Comparison of ENCODE assay signal across 12 mouse cellular contexts in genomic region chr10:9605635-9606034, GRCm38 (mm10).
DNase-seq lines count a peak whose midpoint lies in the region; ATAC-seq and TF ChIP-seq lines count a peak whose summit lies in the region.
"Had no signal": no experiment of that assay in that cellular context is flagged by ENCODE, and none has a peak within 500 bp of the region (broad histone marks: within the 10 kb centered on the region; RNA-seq: fewer than 3 reads in every experiment).

No protein-coding gene starts in this region.

- no peaks in the 10 kb centered on the region for H3K9me3 ChIP-seq in embryonic facial prominence, embryonic 14.5 days (ENCODE audit: control insufficient read depth, low read length)
- H3K9me3 ChIP-seq in embryonic facial prominence, embryonic 10.5 days = no peaks in the 10 kb centered on the region
- no peaks in the 10 kb centered on the region for H3K9me3 ChIP-seq in midbrain, postnatal 0 days (ENCODE audit: low read length)
- H3K9me3 ChIP-seq: heart, embryonic 13.5 days; midbrain, embryonic 12.5 days had no signal

- H3K27me3 ChIP-seq in embryonic facial prominence, embryonic 14.5 days (replicated peaks; ENCODE audit: control insufficient read depth, insufficient read depth, low read length) = no peaks in the 10 kb centered on the region
- no peaks in the 10 kb centered on the region for H3K27me3 ChIP-seq in embryonic facial prominence, embryonic 10.5 days (replicated peaks; ENCODE audit: low read depth, poor library complexity, severe bottlenecking)
- no peaks in the 10 kb centered on the region for H3K27me3 ChIP-seq in midbrain, postnatal 0 days (ENCODE audit: insufficient read depth, low read length)
- H3K27me3 ChIP-seq: heart, embryonic 13.5 days; midbrain, embryonic 12.5 days had no signal

- no peak for ATAC-seq in embryonic facial prominence, embryonic 14.5 days (ENCODE audit: low read depth)
- no peak for ATAC-seq in midbrain, postnatal 0 days (ENCODE audit: low FRiP score)

- H3K9ac ChIP-seq in embryonic facial prominence, embryonic 14.5 days (ENCODE audit: low read depth, low read length) = no peak overlapping the region
- no peak overlapping the region for H3K9ac ChIP-seq in midbrain, postnatal 0 days (replicated peaks; ENCODE audit: low read length, poor library complexity, severe bottlenecking)
- H3K9ac ChIP-seq: heart, embryonic 13.5 days; midbrain, embryonic 12.5 days had no signal

- H3K36me3 ChIP-seq in embryonic facial prominence, embryonic 14.5 days (ENCODE audit: control insufficient read depth, insufficient read depth, low read length) = no peaks in the 10 kb centered on the region
- H3K36me3 ChIP-seq in embryonic facial prominence, embryonic 10.5 days (replicated peaks) = no peaks in the 10 kb centered on the region
- H3K36me3 ChIP-seq in midbrain, postnatal 0 days (ENCODE audit: insufficient read depth, low read length) = no peaks in the 10 kb centered on the region
- H3K36me3 ChIP-seq: heart, embryonic 13.5 days; midbrain, embryonic 12.5 days had no signal

- peak; percentile 21 for DNase-seq in embryonic facial prominence, embryonic 14.5 days (ENCODE audit: low spot score)
- DNase-seq in embryonic facial prominence, embryonic 10.5 days (ENCODE audit: low spot score) = no peak
- DNase-seq in lung, postnatal 14 days = peak; percentile 11
- DNase-seq in lung, postnatal 25 days (ENCODE audit: low spot score) = no peak
- peak; percentile 14 for DNase-seq in gastrocnemius, postnatal 25 days
- peak; percentile 65 for DNase-seq in midbrain, postnatal 0 days (ENCODE audit: low spot score)
- DNase-seq in right cerebral cortex, postnatal 14 days = no peak
- DNase-seq in thymus, postnatal 0 days (ENCODE audit: low spot score) = no peak
- DNase-seq: right cerebral cortex, adult 18-20 months had no signal

- H3K4me1 ChIP-seq in embryonic facial prominence, embryonic 14.5 days (ENCODE audit: control insufficient read depth, insufficient read depth, low read length) = no peaks in the 10 kb centered on the region
- no peaks in the 10 kb centered on the region for H3K4me1 ChIP-seq in embryonic facial prominence, embryonic 10.5 days
- no peaks in the 10 kb centered on the region for H3K4me1 ChIP-seq in midbrain, postnatal 0 days (ENCODE audit: insufficient read depth, low read length)
- H3K4me1 ChIP-seq: midbrain, embryonic 12.5 days had no signal

- 75% methylated on average over 5 of the region's 5 CpGs for WGBS in embryonic facial prominence, embryonic 14.5 days
- WGBS in embryonic facial prominence, embryonic 10.5 days = 83% methylated on average over 5 of the region's 5 CpGs
- 76% methylated on average over 5 of the region's 5 CpGs for WGBS in midbrain, postnatal 0 days

- no peak overlapping the region for H3K4me2 ChIP-seq in embryonic facial prominence, embryonic 14.5 days (ENCODE audit: low read depth, low read length)
- no peak overlapping the region for H3K4me2 ChIP-seq in midbrain, postnatal 0 days (ENCODE audit: low read depth, low read length, poor library complexity, severe bottlenecking)
- H3K4me2 ChIP-seq: heart, embryonic 13.5 days; midbrain, embryonic 12.5 days had no signal

- no peak for TF ChIP-seq CTCF in midbrain, postnatal 0 days (IDR thresholded peaks at IDR 0.05)

- H3K27ac ChIP-seq in embryonic facial prominence, embryonic 14.5 days (replicated peaks; ENCODE audit: low read depth, low read length) = no peak overlapping the region
- no peak overlapping the region for H3K27ac ChIP-seq in embryonic facial prominence, embryonic 10.5 days (replicated peaks)
- H3K27ac ChIP-seq in midbrain, postnatal 0 days (ENCODE audit: low read depth, low read length) = no peak overlapping the region
- H3K27ac ChIP-seq: heart, embryonic 13.5 days; kidney, postnatal 0 days; midbrain, embryonic 12.5 days had no signal

- H3K4me3 ChIP-seq in embryonic facial prominence, embryonic 14.5 days (ENCODE audit: low read depth, low read length) = no peak overlapping the region
- H3K4me3 ChIP-seq in embryonic facial prominence, embryonic 10.5 days = no peak overlapping the region
- H3K4me3 ChIP-seq in midbrain, postnatal 0 days (ENCODE audit: low read depth, low read length) = no peak overlapping the region
- H3K4me3 ChIP-seq: heart, embryonic 13.5 days; midbrain, embryonic 12.5 days had no signal

Comparison
In these comparisons a context has a peak if more than half of its experiments do, and no peak if none do; other contexts are left out.
1. DNase-seq: peak in embryonic facial prominence, embryonic 14.5 days (single experiment), lung, postnatal 14 days (single experiment), gastrocnemius, postnatal 25 days (single experiment) and midbrain, postnatal 0 days (single experiment); none in embryonic facial prominence, embryonic 10.5 days (single experiment), lung, postnatal 25 days (single experiment), right cerebral cortex, postnatal 14 days (single experiment) and thymus, postnatal 0 days (single experiment).